Mouse (Mus musculus): ENCODE data around the gene Rsph3a. TPM values are rescaled to one million over a fixed set of nuclear protein-coding genes. Genes with fewer than 3 reads are reported as not detected.
"Not testable (repeated sequence)": the region's sequence is repeated elsewhere in the genome, so short reads cannot be mapped to it uniquely, and the experiment has no call there.

Rsph3a gene
- total RNA-seq, 2 experiments from 2014 or later = 22.1 to 23.7 TPM

GRCm38 (mm10) chr17:7939640-7940039 lies 5.8 kb upstream of the Rsph3a start:
- intact Hi-C loops (cut with DNase I) = no loop called here
- TF ChIP-seq CTCF (IDR thresholded peaks at IDR 0.05) = peak; percentile 46
- peak; percentile 47 for DNase-seq
- peak overlapping the region; percentile 31; the same call in 1 of the 2 replicates for H3K27ac ChIP-seq
- no peak overlapping the region for H3K4me3 ChIP-seq

GRCm38 (mm10) chr17:7946053-7946627 lies 726 bp downstream of the Rsph3a start:
- intact Hi-C loops (cut with DNase I); DNase-seq: not testable (repeated sequence)
- peak overlapping the region; percentile 77 for H3K4me3 ChIP-seq
- peak overlapping the region; percentile 93 for H3K27ac ChIP-seq

- H3K27ac ChIP-seq; H3K4me3 ChIP-seq; intact Hi-C loops (cut with DNase I); DNase-seq: not testable (repeated sequence)
Measured at GRCm38 (mm10) chr17:7951333-7951732, 5.9 kb downstream of the Rsph3a start.

GRCm38 (mm10) chr17:7957242-7957641 lies 11.8 kb downstream of the Rsph3a start:
- H3K4me3 ChIP-seq; intact Hi-C loops (cut with DNase I); H3K27ac ChIP-seq; DNase-seq: not testable (repeated sequence)

GRCm38 (mm10) chr17:7963333-7963732 lies 17.9 kb downstream of the Rsph3a start:
- DNase-seq; H3K27ac ChIP-seq; intact Hi-C loops (cut with DNase I); H3K4me3 ChIP-seq: not testable (repeated sequence)

GRCm38 (mm10) chr17:7964398-7964797 lies 19.0 kb downstream of the Rsph3a start:
- H3K27ac ChIP-seq; intact Hi-C loops (cut with DNase I); H3K4me3 ChIP-seq; DNase-seq: not testable (repeated sequence)

- intact Hi-C loops (cut with DNase I); DNase-seq; H3K27ac ChIP-seq: not testable (repeated sequence)
Measured at GRCm38 (mm10) chr17:7968490-7968889, 23.1 kb downstream of the Rsph3a start.

GRCm38 (mm10) chr17:7969782-7970181 lies 24.4 kb downstream of the Rsph3a start:
- intact Hi-C loops (cut with DNase I); DNase-seq; H3K27ac ChIP-seq; H3K4me3 ChIP-seq: not testable (repeated sequence)

More at GRCm38 (mm10) chr17:7968490-7968889, 23.1 kb downstream of the Rsph3a start:
- not testable (repeated sequence) for H3K4me3 ChIP-seq

GRCm38 (mm10) chr17:7983484-7983883 lies 38.1 kb downstream of the Rsph3a start:
- H3K27ac ChIP-seq; intact Hi-C loops (cut with DNase I); DNase-seq; H3K4me3 ChIP-seq: not testable (repeated sequence)
- TF ChIP-seq CTCF (IDR thresholded peaks at IDR 0.05) = peak; percentile 21

GRCm38 (mm10) chr17:7985597-7985996 lies 40.2 kb downstream of the Rsph3a start:
- intact Hi-C loops (cut with DNase I); H3K4me3 ChIP-seq; H3K27ac ChIP-seq; DNase-seq: not testable (repeated sequence)

- H3K4me3 ChIP-seq; DNase-seq; H3K27ac ChIP-seq; intact Hi-C loops (cut with DNase I): not testable (repeated sequence)
Measured at GRCm38 (mm10) chr17:7987038-7987437, 41.6 kb downstream of the Rsph3a start.

- H3K4me3 ChIP-seq; DNase-seq; intact Hi-C loops (cut with DNase I); H3K27ac ChIP-seq: not testable (repeated sequence)
Measured at GRCm38 (mm10) chr17:8003248-8003647, 57.8 kb downstream of the Rsph3a start.

GRCm38 (mm10) chr17:8006771-8007170 lies 61.4 kb downstream of the Rsph3a start:
- intact Hi-C loops (cut with DNase I); H3K4me3 ChIP-seq: not testable (repeated sequence)
- H3K27ac ChIP-seq = peak overlapping the region; percentile 58; the same call in 1 of the 2 replicates
- peak; percentile 59 for DNase-seq

GRCm38 (mm10) chr17:8009565-8009964 lies 64.2 kb downstream of the Rsph3a start:
- H3K27ac ChIP-seq; intact Hi-C loops (cut with DNase I); DNase-seq; H3K4me3 ChIP-seq: not testable (repeated sequence)

GRCm38 (mm10) chr17:8013974-8014373 lies 68.6 kb downstream of the Rsph3a start:
- H3K4me3 ChIP-seq; DNase-seq; H3K27ac ChIP-seq; intact Hi-C loops (cut with DNase I): not testable (repeated sequence)

- H3K27ac ChIP-seq; DNase-seq; H3K4me3 ChIP-seq; intact Hi-C loops (cut with DNase I): not testable (repeated sequence)
Measured at GRCm38 (mm10) chr17:8022675-8023074, 77.3 kb downstream of the Rsph3a start.

GRCm38 (mm10) chr17:8027475-8028168 lies 82.2 kb downstream of the Rsph3a start:
- intact Hi-C loops (cut with DNase I); H3K27ac ChIP-seq; DNase-seq: not testable (repeated sequence)

More at GRCm38 (mm10) chr17:8027475-8028168, 82.2 kb downstream of the Rsph3a start:
- not testable (repeated sequence) for H3K4me3 ChIP-seq

All from gastrocnemius, adult 2 months (tissue).